Mouse (Mus musculus) brown adipose tissue, adult 24 weeks (tissue): ENCODE data around the gene Cnot11. TPM values are rescaled to one million over a fixed set of nuclear protein-coding genes. Genes with fewer than 3 reads are reported as not detected.
A peak's percentile ranks its signal among the peaks of the same experiment; 100 is the strongest.

Experiments
- H3K27ac ChIP-seq: fragments of 200-500 bp; replicated peaks from 2 replicates; pipeline ENCODE4 v1.5.1; 2012; ENCODE audit warnings: low read depth, mild to moderate bottlenecking, low read length
- H3K4me1 ChIP-seq: fragments of 200-500 bp; 2 replicates; pipeline ENCODE4 v1.6.1; 2012; ENCODE audit warnings: low read length, mixed read lengths; ENCODE audit not compliant: control insufficient read depth, insufficient read depth, insufficient read length
- H3K4me3 ChIP-seq: fragments of 200-500 bp; 2 replicates; pipeline ENCODE4 v1.5.1; 2012; ENCODE audit warnings: low read depth, mild to moderate bottlenecking, low read length, moderate library complexity; ENCODE audit not compliant: insufficient read depth
- polyA plus RNA-seq: library from polyadenylated mRNA; stranded (reverse); fragments of >200 nt; gene quantifications from 2 replicates; pipeline ENCODE4 v1.2.4, GENCODE M21; 2012; ENCODE audit not compliant: missing spikeins, insufficient read depth, insufficient read length

Cnot11 gene
- polyA plus RNA-seq: 9.6 and 10.3 TPM in 2 replicates

- H3K4me3 ChIP-seq: peak within 1 kb of the TSS; percentile 85
- H3K4me1 ChIP-seq: peaks cover 4% of the 10 kb centered on the region; the same call in 1 of the 2 replicates
Measured at GRCm38 (mm10) chr1:39534831-39535230, at the start of gene Cnot11. TSS of gene Cnot11 (plus strand) at chr1:39534992.

GRCm38 (mm10) chr1:39487370-39487769, 47.4 kb upstream of the Cnot11 start:
- H3K4me3 ChIP-seq: no peak overlapping the region
- no peak overlapping the region for H3K27ac ChIP-seq
- no peaks in the 10 kb centered on the region for H3K4me1 ChIP-seq

More at GRCm38 (mm10) chr1:39534831-39535230, at the start of gene Cnot11:
- H3K27ac ChIP-seq: peak within 1 kb of the TSS; percentile 36; the same call in 1 of the 2 replicates

GRCm38 (mm10) chr1:39493165-39493564, 41.6 kb upstream of the Cnot11 start:
- no peak overlapping the region for H3K4me3 ChIP-seq
- no peaks in the 10 kb centered on the region for H3K4me1 ChIP-seq
- 0 out of 2 replicates have a peak overlapping the region, but pooled peaks have one; percentile 18 for H3K27ac ChIP-seq

GRCm38 (mm10) chr1:39493664-39494063, 41.1 kb upstream of the Cnot11 start:
- no peaks in the 10 kb centered on the region for H3K4me1 ChIP-seq
- no peak overlapping the region for H3K4me3 ChIP-seq
- H3K27ac ChIP-seq: no peak overlapping the region

- Histone ChIP-seq H3K27ac (no peak overlapping the region), H3K4me1 (no peaks in the 10 kb centered on the region), H3K4me3 (no peak overlapping the region)
Measured at GRCm38 (mm10) chr1:39496995-39497394, 37.8 kb upstream of the Cnot11 start.

GRCm38 (mm10) chr1:39497748-39498147, 37.0 kb upstream of the Cnot11 start:
- H3K4me3 ChIP-seq: no peak overlapping the region
- H3K4me1 ChIP-seq: no peaks in the 10 kb centered on the region
- H3K27ac ChIP-seq: no peak overlapping the region

- H3K4me3 ChIP-seq: no peak overlapping the region
- no peaks in the 10 kb centered on the region for H3K4me1 ChIP-seq
- H3K27ac ChIP-seq: no peak overlapping the region
Measured at GRCm38 (mm10) chr1:39499485-39499941, 35.3 kb upstream of the Cnot11 start.

GRCm38 (mm10) chr1:39502817-39503633, 31.8 kb upstream of the Cnot11 start:
- Histone ChIP-seq H3K4me3 (no peak overlapping the region), H3K4me1 (no peaks in the 10 kb centered on the region; the same call in 1 of the 2 replicates), H3K27ac (no peak overlapping the region)

GRCm38 (mm10) chr1:39504261-39504660, 30.5 kb upstream of the Cnot11 start:
- no peaks in the 10 kb centered on the region; the same call in 1 of the 2 replicates for H3K4me1 ChIP-seq
- no peak overlapping the region for H3K27ac ChIP-seq
- H3K4me3 ChIP-seq: no peak overlapping the region

GRCm38 (mm10) chr1:39505600-39505999, 29.2 kb upstream of the Cnot11 start:
- no peak overlapping the region for H3K4me3 ChIP-seq
- H3K27ac ChIP-seq: no peak overlapping the region
- H3K4me1 ChIP-seq: no peaks in the 10 kb centered on the region; the same call in 1 of the 2 replicates

- H3K27ac ChIP-seq: no peak overlapping the region
- no peaks in the 10 kb centered on the region for H3K4me1 ChIP-seq
Measured at GRCm38 (mm10) chr1:39511775-39512174, 23.0 kb upstream of the Cnot11 start.

GRCm38 (mm10) chr1:39512183-39512582, 22.6 kb upstream of the Cnot11 start:
- H3K4me3 ChIP-seq: no peak overlapping the region
- no peak overlapping the region for H3K27ac ChIP-seq

More at GRCm38 (mm10) chr1:39511775-39512174, 23.0 kb upstream of the Cnot11 start:
- H3K4me3 ChIP-seq: no peak overlapping the region

GRCm38 (mm10) chr1:39515303-39515991, 19.3 kb upstream of the Cnot11 start:
- Histone ChIP-seq H3K4me1 (no peaks in the 10 kb centered on the region), H3K4me3 (no peak overlapping the region), H3K27ac (no peak overlapping the region)

More at GRCm38 (mm10) chr1:39512183-39512582, 22.6 kb upstream of the Cnot11 start:
- no peaks in the 10 kb centered on the region for H3K4me1 ChIP-seq

GRCm38 (mm10) chr1:39521326-39521725, 13.5 kb upstream of the Cnot11 start:
- H3K27ac ChIP-seq: no peak overlapping the region

GRCm38 (mm10) chr1:39522519-39522918, 12.3 kb upstream of the Cnot11 start:
- H3K27ac ChIP-seq: no peak overlapping the region

More at GRCm38 (mm10) chr1:39521326-39521725, 13.5 kb upstream of the Cnot11 start:
- Histone ChIP-seq H3K4me3 (no peak overlapping the region), H3K4me1 (no peaks in the 10 kb centered on the region)

More at GRCm38 (mm10) chr1:39522519-39522918, 12.3 kb upstream of the Cnot11 start:
- Histone ChIP-seq H3K4me1 (no peaks in the 10 kb centered on the region), H3K4me3 (no peak overlapping the region)
